Mouse (Mus musculus) limb, embryonic 10.5 days (tissue): ENCODE data around the gene Pias1. TPM values are rescaled to one million over a fixed set of nuclear protein-coding genes. Genes with fewer than 3 reads are reported as not detected.

Source experiments
- DNase-seq: peaks from one replicate; pipeline ENCODE4 v3.0.0-alpha.2; 2017; ENCODE audit warnings: low spot score
- H3K27ac ChIP-seq: fragments of 300-500 bp; sonication (generic); 2 replicates; pipeline ENCODE4 v1.5.1; 2016; ENCODE audit warnings: mild to moderate bottlenecking
- H3K27me3 ChIP-seq: fragments of 300-500 bp; sonication (generic); 2 replicates; pipeline ENCODE4 v1.6.1; 2016; ENCODE audit warnings: low read depth, mild to moderate bottlenecking; ENCODE audit not compliant: poor library complexity, severe bottlenecking
- H3K36me3 ChIP-seq: fragments of 300-500 bp; sonication (generic); 2 replicates; pipeline ENCODE4 v1.6.1; 2016; ENCODE audit warnings: mild to moderate bottlenecking, moderate library complexity
- H3K4me1 ChIP-seq: fragments of 300-500 bp; sonication (generic); 2 replicates; pipeline ENCODE4 v1.6.1; 2016
- H3K4me3 ChIP-seq: fragments of 300-500 bp; sonication (generic); 2 replicates; pipeline ENCODE4 v1.5.1; 2016; ENCODE audit warnings: mild to moderate bottlenecking, moderate library complexity
- H3K9me3 ChIP-seq: fragments of 300-500 bp; sonication (generic); replicated peaks from 2 replicates; pipeline ENCODE4 v1.6.1; 2016; ENCODE audit warnings: mild to moderate bottlenecking
- WGBS: fragments of 180-500 bp; shearing (Covaris S2); methylation state at CpG from one replicate; pipeline ENCODE4 v1.1.7; 2016; 5-methylcytosine and 5-hydroxymethylcytosine counted together
- polyA plus RNA-seq: library from polyadenylated mRNA; unstranded; fragments of >200 nt; fragmentation: Nextera tagmentation; extraction: Ambion mirVana; gene quantifications from 2 replicates; pipeline ENCODE4 v1.2.1, GENCODE M21; 2016

Gene Pias1
- polyA plus RNA-seq, 1 experiment from 2014 or later: 53.9 TPM

- H3K4me3 ChIP-seq: peak overlapping the region; percentile 96
- no peaks in the 10 kb centered on the region for H3K36me3 ChIP-seq
- H3K27ac ChIP-seq: peak overlapping the region; percentile 94
- peaks cover 5% of the 10 kb centered on the region; the same call in 1 of the 2 replicates for H3K27me3 ChIP-seq
- no peak for DNase-seq
- peaks cover 10% of the 10 kb centered on the region for H3K4me1 ChIP-seq
- no peaks in the 10 kb centered on the region for H3K9me3 ChIP-seq
- WGBS: 5% methylated on average over 17 of the region's 17 CpGs
Observed at GRCm38 (mm10) chr9:62979461-62980161, 8.1 kb downstream of the Pias1 start.

GRCm38 (mm10) chr9:62977152-62977551, 10.6 kb downstream of the Pias1 start:
- Histone ChIP-seq H3K27ac (no peak overlapping the region), H3K36me3 (peaks cover 2% of the 10 kb centered on the region; the same call in 1 of the 2 replicates), H3K4me3 (no peak overlapping the region), H3K4me1 (peaks cover 10% of the 10 kb centered on the region), H3K27me3 (peaks cover 3% of the 10 kb centered on the region; the same call in 1 of the 2 replicates), H3K9me3 (no peaks in the 10 kb centered on the region)
- 43% methylated on average over 4 of the region's 4 CpGs for WGBS
- no peak for DNase-seq

GRCm38 (mm10) chr9:62975830-62976229, 11.9 kb downstream of the Pias1 start:
- no peaks in the 10 kb centered on the region for H3K9me3 ChIP-seq
- H3K27ac ChIP-seq: no peak overlapping the region
- DNase-seq: no peak
- no peaks in the 10 kb centered on the region for H3K27me3 ChIP-seq
- H3K36me3 ChIP-seq: peaks cover 2% of the 10 kb centered on the region; the same call in 1 of the 2 replicates
- H3K4me3 ChIP-seq: no peak overlapping the region
- H3K4me1 ChIP-seq: peaks cover 10% of the 10 kb centered on the region
- 39% methylated on average over 2 of the region's 2 CpGs for WGBS

- H3K36me3 ChIP-seq: peaks cover 2% of the 10 kb centered on the region; the same call in 1 of the 2 replicates
- DNase-seq: no peak
- 97% methylated on average over 2 of the region's 2 CpGs for WGBS
- H3K4me3 ChIP-seq: no peak overlapping the region
- H3K27ac ChIP-seq: no peak overlapping the region
- peaks cover 5% of the 10 kb centered on the region for H3K4me1 ChIP-seq
- no peaks in the 10 kb centered on the region for H3K27me3 ChIP-seq
- H3K9me3 ChIP-seq: no peaks in the 10 kb centered on the region
Observed at GRCm38 (mm10) chr9:62974439-62974838, 13.3 kb downstream of the Pias1 start.

GRCm38 (mm10) chr9:62972073-62972745, 15.5 kb downstream of the Pias1 start:
- Histone ChIP-seq H3K27me3 (no peaks in the 10 kb centered on the region), H3K9me3 (no peaks in the 10 kb centered on the region), H3K36me3 (peaks cover 2% of the 10 kb centered on the region; the same call in 1 of the 2 replicates), H3K27ac (no peak overlapping the region), H3K4me1 (peaks cover 3% of the 10 kb centered on the region; the same call in 1 of the 2 replicates), H3K4me3 (no peak overlapping the region)
- 63% methylated on average over 10 of the region's 10 CpGs for WGBS
- DNase-seq: no peak

- Histone ChIP-seq H3K36me3 (peaks cover 7% of the 10 kb centered on the region; the same call in 1 of the 2 replicates), H3K27ac (no peak overlapping the region), H3K27me3 (no peaks in the 10 kb centered on the region), H3K4me1 (peaks cover 3% of the 10 kb centered on the region; the same call in 1 of the 2 replicates), H3K4me3 (no peak overlapping the region), H3K9me3 (no peaks in the 10 kb centered on the region)
- no peak for DNase-seq
Observed at GRCm38 (mm10) chr9:62970345-62970744, 17.4 kb downstream of the Pias1 start.

GRCm38 (mm10) chr9:62966018-62966417, 21.7 kb downstream of the Pias1 start:
- Histone ChIP-seq H3K27ac (no peak overlapping the region), H3K4me1 (peaks cover 3% of the 10 kb centered on the region; the same call in 1 of the 2 replicates), H3K36me3 (peaks cover 4% of the 10 kb centered on the region; the same call in 1 of the 2 replicates), H3K27me3 (no peaks in the 10 kb centered on the region), H3K9me3 (no peaks in the 10 kb centered on the region), H3K4me3 (no peak overlapping the region)
- DNase-seq: no peak
- WGBS: 97% methylated on average over 3 of the region's 3 CpGs

GRCm38 (mm10) chr9:62952713-62953112, 35.0 kb downstream of the Pias1 start:
- Histone ChIP-seq H3K4me3 (no peak overlapping the region), H3K36me3 (peaks cover 26% of the 10 kb centered on the region), H3K27me3 (no peaks in the 10 kb centered on the region), H3K27ac (no peak overlapping the region), H3K4me1 (peaks cover 3% of the 10 kb centered on the region; the same call in 1 of the 2 replicates), H3K9me3 (no peaks in the 10 kb centered on the region)
- DNase-seq: no peak

- 95% methylated on average over 6 of the region's 6 CpGs for WGBS
- DNase-seq: no peak
- Histone ChIP-seq H3K27ac (no peak overlapping the region), H3K4me1 (peaks cover 3% of the 10 kb centered on the region; the same call in 1 of the 2 replicates), H3K4me3 (no peak overlapping the region), H3K36me3 (peaks cover 31% of the 10 kb centered on the region), H3K9me3 (no peaks in the 10 kb centered on the region), H3K27me3 (no peaks in the 10 kb centered on the region)
Observed at GRCm38 (mm10) chr9:62945346-62945745, 42.4 kb downstream of the Pias1 start.

GRCm38 (mm10) chr9:62944063-62944462, 43.7 kb downstream of the Pias1 start:
- Histone ChIP-seq H3K27ac (no peak overlapping the region), H3K9me3 (no peaks in the 10 kb centered on the region), H3K27me3 (no peaks in the 10 kb centered on the region), H3K4me1 (peaks cover 3% of the 10 kb centered on the region; the same call in 1 of the 2 replicates), H3K36me3 (peaks cover 25% of the 10 kb centered on the region), H3K4me3 (no peak overlapping the region)
- 92% methylated on average over 1 of the region's 1 CpGs for WGBS
- DNase-seq: no peak

GRCm38 (mm10) chr9:62940966-62941365, 46.8 kb downstream of the Pias1 start:
- WGBS: 83% methylated on average over 3 of the region's 3 CpGs
- DNase-seq: no peak
- Histone ChIP-seq H3K36me3 (peaks cover 10% of the 10 kb centered on the region), H3K9me3 (no peaks in the 10 kb centered on the region), H3K4me3 (no peak overlapping the region), H3K27ac (no peak overlapping the region), H3K27me3 (no peaks in the 10 kb centered on the region), H3K4me1 (no peaks in the 10 kb centered on the region)

GRCm38 (mm10) chr9:62935854-62936253, 51.9 kb downstream of the Pias1 start:
- Histone ChIP-seq H3K27me3 (no peaks in the 10 kb centered on the region), H3K4me1 (no peaks in the 10 kb centered on the region), H3K9me3 (no peaks in the 10 kb centered on the region), H3K4me3 (no peak overlapping the region), H3K36me3 (0 out of 2 replicates have a peak, but pooled peaks cover 2% of the 10 kb centered on the region), H3K27ac (no peak overlapping the region)
- 96% methylated on average over 5 of the region's 5 CpGs for WGBS
- no peak for DNase-seq

GRCm38 (mm10) chr9:62934700-62935400, 52.9 kb downstream of the Pias1 start:
- 72% methylated on average over 2 of the region's 2 CpGs for WGBS
- Histone ChIP-seq H3K36me3 (no peaks in the 10 kb centered on the region), H3K4me3 (no peak overlapping the region), H3K27ac (no peak overlapping the region), H3K9me3 (no peaks in the 10 kb centered on the region), H3K27me3 (no peaks in the 10 kb centered on the region), H3K4me1 (no peaks in the 10 kb centered on the region)
- no peak for DNase-seq
